Mouse (Mus musculus) mesoderm, embryonic 11.5 days (tissue): Measurements from ENCODE around the gene Tcf7.

Experiments
- DNase-seq: peaks from one replicate; pipeline ENCODE4 v3.0.0-alpha.2; 2012; ENCODE audit warnings: low read depth, low spot score

Gene Tcf7

GRCm38 (mm10) chr11:52283596-52284571 lies 1.1 kb upstream of the Tcf7 start:
- peak; percentile 56 for DNase-seq

- DNase-seq, result peak; percentile 22
Observed at GRCm38 (mm10) chr11:52282420-52282773, 417 bp downstream of the Tcf7 start.

- no peak for DNase-seq
Observed at GRCm38 (mm10) chr11:52281568-52282328, 1.1 kb downstream of the Tcf7 start.

- DNase-seq, result no peak
Observed at GRCm38 (mm10) chr11:52280566-52281455, 2.0 kb downstream of the Tcf7 start.

GRCm38 (mm10) chr11:52279611-52280145 lies 3.1 kb downstream of the Tcf7 start:
- no peak for DNase-seq

GRCm38 (mm10) chr11:52278991-52279390 lies 3.8 kb downstream of the Tcf7 start:
- DNase-seq, result no peak

GRCm38 (mm10) chr11:52278164-52278563 lies 4.7 kb downstream of the Tcf7 start:
- DNase-seq, result no peak

GRCm38 (mm10) chr11:52277433-52278150 lies 5.2 kb downstream of the Tcf7 start:
- DNase-seq, result no peak

GRCm38 (mm10) chr11:52276961-52277391 lies 5.8 kb downstream of the Tcf7 start:
- no peak for DNase-seq

GRCm38 (mm10) chr11:52275774-52276555 lies 6.8 kb downstream of the Tcf7 start:
- no peak for DNase-seq

- no peak for DNase-seq
Observed at GRCm38 (mm10) chr11:52275366-52275765, 7.4 kb downstream of the Tcf7 start.

GRCm38 (mm10) chr11:52274456-52275112 lies 8.2 kb downstream of the Tcf7 start:
- no peak for DNase-seq

- DNase-seq, result no peak
Observed at GRCm38 (mm10) chr11:52273942-52274330, 8.9 kb downstream of the Tcf7 start.

GRCm38 (mm10) chr11:52273183-52273941 lies 9.5 kb downstream of the Tcf7 start:
- no peak for DNase-seq

- peak; percentile 40 for DNase-seq
Observed at GRCm38 (mm10) chr11:52272619-52273018, 10.2 kb downstream of the Tcf7 start.

GRCm38 (mm10) chr11:52271765-52272495 lies 10.9 kb downstream of the Tcf7 start:
- no peak for DNase-seq

- no peak for DNase-seq
Observed at GRCm38 (mm10) chr11:52269841-52270240, 13.0 kb downstream of the Tcf7 start.
